Mouse (Mus musculus): ENCODE measurements around the gene Bsn.

The Bsn gene

GRCm38 (mm10) chr9:108083561-108083960, 106.6 kb downstream of the Bsn start:
- no peak for DNase-seq

GRCm38 (mm10) chr9:108082988-108083431, 107.2 kb downstream of the Bsn start, which contains the start of gene Rnf123:
Rnf123 (minus strand) TSS chr9:108083346.
- DNase-seq, result no peak

- DNase-seq, result no peak
Observed at GRCm38 (mm10) chr9:108082549-108082948, 107.6 kb downstream of the Bsn start.

- no peak for DNase-seq
Observed at GRCm38 (mm10) chr9:108080168-108080567, 110.0 kb downstream of the Bsn start, which contains the start of gene Mst1. Mst1 (plus strand) TSS chr9:108080436.

GRCm38 (mm10) chr9:108073141-108073930, 116.8 kb downstream of the Bsn start:
- DNase-seq, result no peak

- DNase-seq, result no peak
Observed at GRCm38 (mm10) chr9:108072481-108072924, 117.7 kb downstream of the Bsn start.

- no peak for DNase-seq
Observed at GRCm38 (mm10) chr9:108071801-108072200, 118.4 kb downstream of the Bsn start.

GRCm38 (mm10) chr9:108069529-108069928, 120.7 kb downstream of the Bsn start:
- DNase-seq, result no peak

GRCm38 (mm10) chr9:108069007-108069406, 121.2 kb downstream of the Bsn start:
- DNase-seq, result no peak

GRCm38 (mm10) chr9:108067900-108068299, 122.3 kb downstream of the Bsn start:
- peak; percentile 77 for DNase-seq

- no peak for DNase-seq
Observed at GRCm38 (mm10) chr9:108067199-108067598, 123.0 kb downstream of the Bsn start.

GRCm38 (mm10) chr9:108065491-108066011, 124.6 kb downstream of the Bsn start:
- DNase-seq, result peak; percentile 70

GRCm38 (mm10) chr9:108063361-108063760, 126.8 kb downstream of the Bsn start:
- DNase-seq, result no peak

GRCm38 (mm10) chr9:108062142-108062541, 128.0 kb downstream of the Bsn start:
- DNase-seq, result no peak

- no peak for DNase-seq
Observed at GRCm38 (mm10) chr9:108058291-108058690, 131.9 kb downstream of the Bsn start.

GRCm38 (mm10) chr9:108057262-108057562, 133.0 kb downstream of the Bsn start:
- no peak for DNase-seq

- no peak for DNase-seq
Observed at GRCm38 (mm10) chr9:108056361-108057261, 133.6 kb downstream of the Bsn start.

- no peak for DNase-seq
Observed at GRCm38 (mm10) chr9:108055661-108056237, 134.4 kb downstream of the Bsn start.

- DNase-seq, result no peak
Observed at GRCm38 (mm10) chr9:108055061-108055460, 135.1 kb downstream of the Bsn start.

GRCm38 (mm10) chr9:108054331-108055040, 135.7 kb downstream of the Bsn start:
- DNase-seq, result no peak

- DNase-seq, result no peak
Observed at GRCm38 (mm10) chr9:108053665-108054225, 136.4 kb downstream of the Bsn start.
